Mouse (Mus musculus) adrenal gland, adult 10 weeks (tissue): ENCODE measurements around the gene Olfr746. TPM values are rescaled to one million over a fixed set of nuclear protein-coding genes. Genes with fewer than 3 reads are reported as not detected.

ENCODE experiments used
- polyA plus RNA-seq: library from polyadenylated mRNA; stranded (reverse); fragments of 350-450 nt; fragmentation: Illumina TruSeq; extraction: RNeasy Lipid Tissue Mini Kit (QIAGEN cat#74804); gene quantifications from one replicate; pipeline ENCODE4 v1.2.3, GENCODE M21; 2014; ENCODE audit warnings: low read depth, low replicate concordance

The Olfr746 gene
- polyA plus RNA-seq, result not detected

GRCm38 (mm10) chr14:50646783-50647182 lies at the start of gene Olfr746:
Gene Olfr746, plus strand, starts transcription at chr14:50647083.

GRCm38 (mm10) chr14:50614579-50614978 lies 32.3 kb upstream of the Olfr746 start, which contains the start of gene Olfr744:
Gene Olfr744, plus strand, starts transcription at chr14:50614879.

GRCm38 (mm10) chr14:50639088-50639487 lies 7.8 kb upstream of the Olfr746 start, which contains the start of gene Olfr745:
Gene Olfr745, plus strand, starts transcription at chr14:50639388.

GRCm38 (mm10) chr14:50693106-50693505 lies 46.2 kb downstream of the Olfr746 start, which contains the start of gene Olfr747:
Gene Olfr747, minus strand, starts transcription at chr14:50693206.

Other genes starting within 250 kb of the Olfr746 start
- not detected for gene Olfr738, start 239.5 kb upstream of the Olfr746 start, polyA plus RNA-seq
- gene Olfr739, start 228.5 kb upstream of the Olfr746 start, polyA plus RNA-seq, result not detected
- not detected for gene Olfr740, start 201.5 kb upstream of the Olfr746 start, polyA plus RNA-seq
- not detected for gene Olfr741, start 174.3 kb upstream of the Olfr746 start, polyA plus RNA-seq
- gene Olfr742, start 143.5 kb upstream of the Olfr746 start, polyA plus RNA-seq, result not detected
- not detected for gene Olfr743, start 125.2 kb upstream of the Olfr746 start, polyA plus RNA-seq
- not detected for gene Olfr744, start 32.2 kb upstream of the Olfr746 start, polyA plus RNA-seq
- not detected for gene Olfr745, start 7.7 kb upstream of the Olfr746 start, polyA plus RNA-seq
- not detected for gene Olfr747, start 46.1 kb downstream of the Olfr746 start, polyA plus RNA-seq
- not detected for gene Olfr748, start 60.3 kb downstream of the Olfr746 start, polyA plus RNA-seq
- gene Olfr749, start 98.0 kb downstream of the Olfr746 start, polyA plus RNA-seq, result not detected
- gene Ttc5, start 138.4 kb downstream of the Olfr746 start, polyA plus RNA-seq, result 14.5 TPM
- not detected for gene Ccnb1ip1, start 160.6 kb downstream of the Olfr746 start, polyA plus RNA-seq
- 45.3 TPM for gene Parp2, start 160.8 kb downstream of the Olfr746 start, polyA plus RNA-seq
- gene Tep1, start 223.5 kb downstream of the Olfr746 start, polyA plus RNA-seq, result 11.6 TPM